ENCODE assay signal across 21 mouse cellular contexts in the genomic region with DNA sequence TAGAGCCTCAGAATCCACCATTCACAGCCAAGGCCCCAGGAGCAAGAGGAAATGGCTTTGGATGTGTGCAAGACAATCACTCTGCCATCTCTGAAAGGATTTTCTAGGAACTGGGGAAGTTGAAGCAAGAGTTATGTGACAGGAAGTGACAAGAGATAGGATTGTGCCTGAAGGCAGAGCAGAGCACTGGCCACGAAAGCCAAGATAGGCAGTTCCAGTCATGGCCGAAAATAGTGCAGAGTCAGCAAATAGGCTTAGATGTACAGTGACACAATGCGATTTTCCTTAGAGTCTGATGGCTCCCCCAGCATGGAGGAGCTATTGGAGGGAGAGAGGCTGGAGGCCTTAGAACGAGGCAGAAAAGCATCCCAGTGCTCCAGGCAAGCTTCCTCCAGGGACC.
A peak's percentile ranks its signal among the peaks of the same experiment; 100 is the strongest.
DNase-seq lines count a peak whose midpoint lies in the region; ATAC-seq and TF ChIP-seq lines count a peak whose summit lies in the region.
"Had no signal": no experiment of that assay in that cellular context is flagged by ENCODE, and none has a peak within 500 bp of the region (broad histone marks: within the 10 kb centered on the region; RNA-seq: fewer than 3 reads in every experiment).

No protein-coding gene starts in this region.

- no peak for ATAC-seq in kidney, postnatal 0 days (replicated peaks; ENCODE audit: low FRiP score, low read depth)
- ATAC-seq in granulocyte monocyte progenitor cell, adult 5-6 weeks (replicated peaks; ENCODE audit: poor library complexity, severe bottlenecking), result 0 out of 2 replicates have a peak, but pooled peaks have one; percentile 14
- ATAC-seq: forebrain, postnatal 0 days had no signal

- H3K27ac ChIP-seq in kidney, postnatal 0 days, result no peak overlapping the region
- H3K27ac ChIP-seq: hindbrain, embryonic 10.5 days; liver, embryonic 14.5 days; macrophage; stomach, embryonic 15.5 days had no signal

- 0 out of 2 replicates have a peak, but pooled peaks cover 3% of the 10 kb centered on the region for H3K4me1 ChIP-seq in kidney, postnatal 0 days (replicated peaks; ENCODE audit: insufficient read depth, low read length)
- H3K4me1 ChIP-seq: stomach, embryonic 15.5 days had no signal

- H3K36me3 ChIP-seq in kidney, postnatal 0 days (ENCODE audit: insufficient read depth, low read length), result no peaks in the 10 kb centered on the region
- H3K36me3 ChIP-seq: hindbrain, embryonic 10.5 days; stomach, embryonic 15.5 days had no signal

- no peaks in the 10 kb centered on the region for H3K27me3 ChIP-seq in kidney, postnatal 0 days (ENCODE audit: insufficient read depth, low read length)
- H3K27me3 ChIP-seq: stomach, embryonic 15.5 days had no signal

- no peak for TF ChIP-seq CTCF in kidney, postnatal 0 days (IDR thresholded peaks at IDR 0.05; ENCODE audit: low read depth)

- peak; percentile 11 for DNase-seq in kidney, postnatal 0 days (ENCODE audit: low spot score)
- no peak for DNase-seq in kidney, postnatal 36 days
- peak; percentile 65 for DNase-seq in retina, postnatal 1 day
- DNase-seq in retina, embryonic 14.5 days (ENCODE audit: low spot score), result no peak
- no peak for DNase-seq in left cerebral cortex, adult 9 months (ENCODE audit: low spot score in 2 of 2)
- no peak for DNase-seq in layer of hippocampus, adult 9-11 months
- DNase-seq: adrenal gland, postnatal 14 days; B cell, adult 2 months; cerebellum, adult 11-12 months; cerebellum, postnatal 10 days; forebrain, postnatal 0 days; gastrocnemius, postnatal 14 days; heart, adult 18-20 months; kidney, adult 18-20 months; thymus, postnatal 36 days had no signal

- H3K4me3 ChIP-seq in kidney, postnatal 0 days (replicated peaks; ENCODE audit: low read depth, low read length), result no peak overlapping the region
- H3K4me3 ChIP-seq: hindbrain, embryonic 10.5 days; stomach, embryonic 15.5 days had no signal

- no peaks in the 10 kb centered on the region for H3K9me3 ChIP-seq in kidney, postnatal 0 days (replicated peaks; ENCODE audit: low read length)
- H3K9me3 ChIP-seq: hindbrain, embryonic 10.5 days; stomach, embryonic 15.5 days had no signal

- 63% methylated on average over 4 of the region's 4 CpGs for WGBS in kidney, postnatal 0 days

- H3K9ac ChIP-seq in kidney, postnatal 0 days (ENCODE audit: low read depth, low read length), result no peak overlapping the region
- H3K9ac ChIP-seq: forebrain, postnatal 0 days; liver, embryonic 14.5 days; stomach, embryonic 15.5 days had no signal

- H3K4me2 ChIP-seq in kidney, postnatal 0 days (ENCODE audit: low read length), result no peak overlapping the region
- H3K4me2 ChIP-seq: midbrain, embryonic 11.5 days; stomach, embryonic 15.5 days had no signal

Comparison
In these comparisons a context has a peak if more than half of its experiments do, and no peak if none do; other contexts are left out.
1. DNase-seq: peak in kidney, postnatal 0 days (single experiment) and retina, postnatal 1 day (single experiment); none in kidney, postnatal 36 days (0 of 2), retina, embryonic 14.5 days (single experiment), left cerebral cortex, adult 9 months (0 of 2) and layer of hippocampus, adult 9-11 months (single experiment).